Mouse (Mus musculus): Measurements from ENCODE around the gene Sox5.

DNA sequence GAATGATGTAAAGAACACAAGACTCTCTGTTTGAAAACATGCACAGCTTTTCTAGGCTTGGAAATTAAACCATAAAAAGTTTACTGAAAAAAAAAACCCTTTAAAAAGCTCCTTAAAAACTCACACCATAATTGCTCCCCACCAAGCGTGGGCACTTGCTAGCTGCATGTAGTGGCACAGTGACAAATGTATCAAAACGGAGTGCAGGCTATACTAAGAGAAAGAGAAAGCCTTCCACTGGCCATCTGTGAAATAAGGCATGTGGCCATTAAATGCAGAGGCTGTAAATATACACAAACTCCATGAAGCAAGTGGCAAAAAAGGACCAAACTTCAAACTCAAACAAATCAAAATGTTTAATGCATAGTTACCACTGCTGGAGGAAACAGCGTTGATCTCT is 927.7 kb downstream of the Sox5 start:
- TF ChIP-seq POLR2A (IDR thresholded peaks at IDR 0.05; ENCODE audit: low read depth, low read length) = no peak
- no peak for TF ChIP-seq CTCF (IDR thresholded peaks at IDR 0.05; ENCODE audit: extremely low read depth, insufficient read depth, insufficient read length, insufficient replicate concordance)

All from spleen, adult 2 months (tissue).